Mouse (Mus musculus) stomach, embryonic 16.5 days (tissue): Measurements from ENCODE around the gene Col8a2. TPM values are rescaled to one million over a fixed set of nuclear protein-coding genes. Genes with fewer than 3 reads are reported as not detected.

Experiments
- ATAC-seq: fragments of 200-750 bp; cut with Nextera tagmentation; 2 replicates; pipeline ENCODE4 v1.8.0; 2017; ENCODE audit warnings: moderate number of reproducible peaks, moderate TSS enrichment; ENCODE audit not compliant: insufficient read depth, low FRiP score
- H3K27ac ChIP-seq: fragments of 300-500 bp; sonication (generic); 2 replicates; pipeline ENCODE4 v1.5.1; 2014; ENCODE audit warnings: low read length
- H3K27me3 ChIP-seq: fragments of 300-500 bp; sonication (generic); 2 replicates; pipeline ENCODE4 v1.6.1; 2014; ENCODE audit warnings: low read length, control low read depth, mixed read lengths; ENCODE audit not compliant: control insufficient read depth, insufficient read depth
- H3K36me3 ChIP-seq: fragments of 300-500 bp; sonication (generic); 2 replicates; pipeline ENCODE4 v1.6.1; 2014; ENCODE audit warnings: low read length; ENCODE audit not compliant: control insufficient read depth, insufficient read depth
- H3K4me1 ChIP-seq: fragments of 300-500 bp; sonication (generic); 2 replicates; pipeline ENCODE4 v1.6.1; 2014; ENCODE audit warnings: low read length, control low read depth, mixed read lengths; ENCODE audit not compliant: control insufficient read depth, insufficient read depth
- H3K4me2 ChIP-seq: fragments of 300-500 bp; sonication (generic); 2 replicates; pipeline ENCODE4 v1.6.1; 2014; ENCODE audit warnings: low read depth, low read length, mixed read lengths
- H3K4me3 ChIP-seq: fragments of 300-500 bp; sonication (generic); replicated peaks from 2 replicates; pipeline ENCODE4 v1.5.1; 2014; ENCODE audit warnings: mild to moderate bottlenecking, low read length
- H3K9ac ChIP-seq: fragments of 300-500 bp; sonication (generic); 2 replicates; pipeline ENCODE4 v1.6.1; 2014; ENCODE audit warnings: low read length
- H3K9me3 ChIP-seq: fragments of 300-500 bp; sonication (generic); replicated peaks from 2 replicates; pipeline ENCODE4 v1.6.1; 2016; ENCODE audit warnings: low read length, control low read depth; ENCODE audit not compliant: control insufficient read depth
- WGBS: fragments of 180-500 bp; shearing (Covaris S2); extraction: QIAGEN DNeasy Blood & Tissue Kit; methylation state at CpG from one replicate; pipeline ENCODE4 v1.1.7; 2014; 5-methylcytosine and 5-hydroxymethylcytosine counted together
- polyA plus RNA-seq: library from polyadenylated mRNA; unstranded; fragments of >200 nt; fragmentation: Nextera tagmentation; extraction: Ambion mirVana; gene quantifications from 2 replicates; pipeline ENCODE4 v1.2.1, GENCODE M21; 2015

The Col8a2 gene
- 7.6 and 11.1 TPM in 2 replicates for polyA plus RNA-seq

DNA sequence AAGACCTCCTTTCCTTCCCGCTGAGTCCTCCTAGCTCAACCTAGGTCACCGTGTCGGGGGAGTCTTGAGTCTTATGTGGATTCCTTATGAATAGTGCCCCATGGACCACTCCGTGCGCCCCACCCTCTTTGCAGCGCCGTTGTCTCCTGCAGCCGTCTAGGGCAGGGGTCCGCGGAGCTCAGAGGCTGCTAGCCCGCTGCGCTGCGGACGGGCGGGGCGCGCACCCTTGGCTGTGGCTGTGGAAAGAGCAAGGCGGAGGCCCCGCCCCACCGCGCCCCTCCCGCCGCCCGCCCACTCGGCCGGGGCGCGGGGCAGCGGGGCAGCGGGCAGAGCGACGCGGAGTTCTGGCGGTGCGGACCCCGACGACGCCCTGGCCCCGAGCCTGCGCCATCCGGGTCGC lies at the start of gene Col8a2:
Gene Col8a2, plus strand, starts transcription at position 302 of the 400 bp plus-strand sequence.
- no peaks in the 10 kb centered on the region for H3K9me3 ChIP-seq
- peak within 1 kb of the TSS; percentile 75 for H3K9ac ChIP-seq
- H3K36me3 ChIP-seq: no peaks in the 10 kb centered on the region
- H3K4me3 ChIP-seq: peak within 1 kb of the TSS; percentile 52
- H3K27me3 ChIP-seq: peaks cover 9% of the 10 kb centered on the region; the same call in 1 of the 2 replicates
- H3K4me1 ChIP-seq: peaks cover 13% of the 10 kb centered on the region
- 2% methylated on average over 42 of the region's 42 CpGs for WGBS
- peak within 1 kb of the TSS; percentile 67 for H3K4me2 ChIP-seq
- H3K27ac ChIP-seq: peak within 1 kb of the TSS; percentile 56; the same call in 1 of the 2 replicates
- peak; percentile 66 for ATAC-seq

DNA sequence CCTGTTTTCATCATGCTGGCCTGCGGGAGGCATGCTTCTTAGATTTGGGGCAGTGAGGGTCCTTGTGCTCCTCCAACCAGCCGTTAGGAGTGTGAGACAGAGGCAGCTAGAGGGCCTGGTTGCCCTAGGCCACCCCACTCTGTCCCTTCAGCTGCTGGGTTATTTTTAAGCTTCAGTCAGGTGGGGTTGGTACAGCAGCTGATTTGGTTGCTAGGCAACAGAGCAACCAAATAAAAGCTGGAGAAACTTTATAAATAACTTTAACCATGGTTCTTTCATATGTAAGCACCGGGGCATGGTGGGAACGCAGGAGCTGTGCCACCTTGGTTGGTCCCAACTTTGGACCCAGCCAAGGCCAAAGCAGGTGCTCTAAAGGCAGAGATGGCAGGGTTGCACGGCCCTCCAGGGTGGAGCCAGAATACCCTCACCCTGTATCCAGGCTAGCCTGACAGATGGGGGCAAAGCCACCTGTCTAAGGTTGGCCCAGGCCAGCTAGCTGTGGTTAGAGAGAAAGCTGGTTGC lies 48.8 kb upstream of the Col8a2 start:
- ATAC-seq: no peak
- Histone ChIP-seq H3K4me2 (no peak overlapping the region), H3K27me3 (no peaks in the 10 kb centered on the region), H3K9ac (no peak overlapping the region), H3K36me3 (peaks cover 35% of the 10 kb centered on the region), H3K4me1 (peaks cover 3% of the 10 kb centered on the region; the same call in 1 of the 2 replicates), H3K9me3 (no peaks in the 10 kb centered on the region), H3K4me3 (no peak overlapping the region), H3K27ac (no peak overlapping the region)
- 64% methylated on average over 5 of the region's 5 CpGs for WGBS

GRCm38 (mm10) chr4:126239862-126240475 lies 46.6 kb upstream of the Col8a2 start:
- Histone ChIP-seq H3K36me3 (peaks cover 14% of the 10 kb centered on the region; the same call in 1 of the 2 replicates), H3K27me3 (no peaks in the 10 kb centered on the region), H3K4me3 (no peak overlapping the region), H3K9me3 (no peaks in the 10 kb centered on the region), H3K9ac (no peak overlapping the region), H3K27ac (no peak overlapping the region), H3K4me1 (peaks cover 3% of the 10 kb centered on the region; the same call in 1 of the 2 replicates), H3K4me2 (no peak overlapping the region)
- no peak for ATAC-seq
- WGBS: 86% methylated on average over 13 of the region's 13 CpGs

- Histone ChIP-seq H3K27ac (no peak overlapping the region), H3K4me2 (no peak overlapping the region), H3K9me3 (no peaks in the 10 kb centered on the region), H3K4me1 (peaks cover 3% of the 10 kb centered on the region; the same call in 1 of the 2 replicates), H3K4me3 (no peak overlapping the region), H3K9ac (no peak overlapping the region), H3K27me3 (no peaks in the 10 kb centered on the region), H3K36me3 (peaks cover 7% of the 10 kb centered on the region; the same call in 1 of the 2 replicates)
- 49% methylated on average over 9 of the region's 9 CpGs for WGBS
- ATAC-seq: no peak
Measured at GRCm38 (mm10) chr4:126241956-126242355, 44.6 kb upstream of the Col8a2 start.

GRCm38 (mm10) chr4:126242510-126242909 lies 44.1 kb upstream of the Col8a2 start:
- Histone ChIP-seq H3K27me3 (no peaks in the 10 kb centered on the region), H3K9me3 (no peaks in the 10 kb centered on the region), H3K4me3 (no peak overlapping the region), H3K36me3 (peaks cover 7% of the 10 kb centered on the region; the same call in 1 of the 2 replicates), H3K4me2 (no peak overlapping the region), H3K9ac (no peak overlapping the region), H3K4me1 (peaks cover 3% of the 10 kb centered on the region; the same call in 1 of the 2 replicates), H3K27ac (no peak overlapping the region)
- no peak for ATAC-seq
- WGBS: 82% methylated on average over 6 of the region's 6 CpGs

DNA sequence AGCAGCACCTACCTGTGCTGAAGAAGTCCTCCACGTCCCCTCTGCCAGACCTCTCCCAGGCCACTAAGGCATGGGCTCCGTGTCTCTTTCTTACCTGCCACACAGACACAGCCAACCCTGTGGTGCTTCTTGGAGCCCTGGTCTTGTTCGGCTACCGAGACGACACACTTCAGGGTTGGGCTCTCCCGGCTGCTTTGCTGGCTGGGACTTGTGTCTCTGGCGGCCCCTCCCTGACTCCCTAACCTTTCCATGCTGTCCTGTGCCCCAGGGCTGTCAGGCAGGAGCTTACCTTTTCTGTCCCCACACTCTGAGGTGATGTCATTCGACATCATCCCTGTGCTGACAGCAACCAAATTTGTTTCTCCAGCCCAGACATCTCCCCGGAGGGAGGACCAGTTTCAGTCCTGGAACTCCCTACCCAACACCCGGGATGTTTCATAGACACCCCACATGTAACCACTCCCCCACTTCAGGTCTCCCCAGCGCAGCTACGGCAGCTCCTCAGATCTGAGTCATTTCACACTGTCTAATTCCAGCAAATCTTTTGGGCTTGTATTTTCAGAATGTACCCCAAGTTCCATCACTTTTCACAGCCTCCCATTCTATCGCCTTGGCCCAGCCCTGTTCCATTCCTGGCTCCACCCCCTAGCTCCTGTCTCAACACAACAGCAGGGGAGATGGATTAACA lies 40.2 kb upstream of the Col8a2 start:
- no peak for ATAC-seq
- 74% methylated on average over 13 of the region's 13 CpGs for WGBS
- Histone ChIP-seq H3K4me2 (no peak overlapping the region), H3K9me3 (no peaks in the 10 kb centered on the region), H3K9ac (no peak overlapping the region), H3K4me1 (peaks cover 12% of the 10 kb centered on the region), H3K27me3 (no peaks in the 10 kb centered on the region), H3K36me3 (no peaks in the 10 kb centered on the region), H3K4me3 (no peak overlapping the region), H3K27ac (peak overlapping the region; percentile 24; the same call in 1 of the 2 replicates)

GRCm38 (mm10) chr4:126248261-126248868 lies 38.2 kb upstream of the Col8a2 start:
- no peak overlapping the region for H3K4me2 ChIP-seq
- no peak for ATAC-seq
- no peak overlapping the region for H3K9ac ChIP-seq
- no peaks in the 10 kb centered on the region for H3K36me3 ChIP-seq
- H3K9me3 ChIP-seq: no peaks in the 10 kb centered on the region
- H3K27me3 ChIP-seq: no peaks in the 10 kb centered on the region
- H3K4me1 ChIP-seq: peaks cover 24% of the 10 kb centered on the region
- no peak overlapping the region for H3K4me3 ChIP-seq
- H3K27ac ChIP-seq: no peak overlapping the region
- 43% methylated on average over 11 of the region's 11 CpGs for WGBS

GRCm38 (mm10) chr4:126250659-126251058 lies 35.9 kb upstream of the Col8a2 start:
- H3K4me1 ChIP-seq: peaks cover 36% of the 10 kb centered on the region
- H3K36me3 ChIP-seq: no peaks in the 10 kb centered on the region
- no peak overlapping the region for H3K4me3 ChIP-seq
- 52% methylated on average over 4 of the region's 4 CpGs for WGBS
- no peaks in the 10 kb centered on the region for H3K27me3 ChIP-seq
- no peak overlapping the region for H3K9ac ChIP-seq
- no peak overlapping the region for H3K27ac ChIP-seq
- ATAC-seq: no peak; the same call in 1 of the 2 replicates
- H3K4me2 ChIP-seq: no peak overlapping the region
- no peaks in the 10 kb centered on the region for H3K9me3 ChIP-seq
